Mouse (Mus musculus) limb, embryonic 12.5 days (tissue): Measurements from ENCODE around the gene Irgm2. TPM values are rescaled to one million over a fixed set of nuclear protein-coding genes. Genes with fewer than 3 reads are reported as not detected.

Source experiments
- ATAC-seq: fragments of 200-750 bp; cut with Nextera tagmentation; 2 replicates; pipeline ENCODE4 v1.8.0; 2017; ENCODE audit warnings: low read depth, moderate TSS enrichment; ENCODE audit not compliant: insufficient number of reproducible peaks, insufficient read depth, low FRiP score, low TSS enrichment
- H3K27ac ChIP-seq: fragments of 300-500 bp; sonication (generic); 2 replicates; pipeline ENCODE4 v1.5.1; 2016; ENCODE audit warnings: mild to moderate bottlenecking, moderate library complexity
- H3K27me3 ChIP-seq: fragments of 300-500 bp; sonication (generic); 2 replicates; pipeline ENCODE4 v1.6.1; 2016; ENCODE audit warnings: mild to moderate bottlenecking, moderate library complexity
- H3K36me3 ChIP-seq: fragments of 300-500 bp; sonication (generic); 2 replicates; pipeline ENCODE4 v1.6.1; 2016; ENCODE audit warnings: mild to moderate bottlenecking, moderate library complexity
- H3K4me1 ChIP-seq: fragments of 300-500 bp; sonication (generic); replicated peaks from 2 replicates; pipeline ENCODE4 v1.6.1; 2016
- H3K4me2 ChIP-seq: fragments of 300-500 bp; sonication (generic); 2 replicates; pipeline ENCODE4 v1.6.1; 2016; ENCODE audit warnings: mild to moderate bottlenecking, moderate library complexity
- H3K4me3 ChIP-seq: fragments of 300-500 bp; sonication (generic); replicated peaks from 2 replicates; pipeline ENCODE4 v1.5.1; 2016; ENCODE audit warnings: mild to moderate bottlenecking
- H3K9ac ChIP-seq: fragments of 300-500 bp; sonication (generic); replicated peaks from 2 replicates; pipeline ENCODE4 v1.6.1; 2016; ENCODE audit warnings: mild to moderate bottlenecking, moderate library complexity
- H3K9me3 ChIP-seq: fragments of 300-500 bp; sonication (generic); 2 replicates; pipeline ENCODE4 v1.6.1; 2016; ENCODE audit warnings: mild to moderate bottlenecking, moderate library complexity
- WGBS: fragments of 180-500 bp; shearing (Covaris S2); methylation state at CpG from one replicate; pipeline ENCODE4 v1.1.7; 2016; 5-methylcytosine and 5-hydroxymethylcytosine counted together
- polyA plus RNA-seq: library from polyadenylated mRNA; unstranded; fragments of >200 nt; fragmentation: Nextera tagmentation; extraction: Ambion mirVana; gene quantifications from 2 replicates; pipeline ENCODE4 v1.2.1, GENCODE M21; 2016

The Irgm2 gene
- polyA plus RNA-seq, 1 experiment from 2014 or later = 0.63 TPM

- no peak for ATAC-seq
- Histone ChIP-seq H3K9ac (no peak overlapping the region), H3K4me2 (no peak overlapping the region), H3K27ac (no peak overlapping the region), H3K9me3 (no peaks in the 10 kb centered on the region), H3K27me3 (no peaks in the 10 kb centered on the region), H3K36me3 (no peaks in the 10 kb centered on the region), H3K4me3 (no peak overlapping the region), H3K4me1 (no peaks in the 10 kb centered on the region)
- WGBS = 63% methylated on average over 2 of the region's 2 CpGs
These were observed 64.1 kb downstream of the Irgm2 start for GRCm38 (mm10) chr11:58263516-58263915.

- Histone ChIP-seq H3K4me3 (no peak overlapping the region), H3K4me2 (no peak overlapping the region), H3K27ac (no peak overlapping the region), H3K36me3 (no peaks in the 10 kb centered on the region), H3K27me3 (no peaks in the 10 kb centered on the region), H3K9me3 (no peaks in the 10 kb centered on the region), H3K4me1 (no peaks in the 10 kb centered on the region), H3K9ac (no peak overlapping the region)
- WGBS = 77% methylated on average over 9 of the region's 9 CpGs
- ATAC-seq = no peak
These were observed 65.1 kb downstream of the Irgm2 start for GRCm38 (mm10) chr11:58264546-58264945.

DNA sequence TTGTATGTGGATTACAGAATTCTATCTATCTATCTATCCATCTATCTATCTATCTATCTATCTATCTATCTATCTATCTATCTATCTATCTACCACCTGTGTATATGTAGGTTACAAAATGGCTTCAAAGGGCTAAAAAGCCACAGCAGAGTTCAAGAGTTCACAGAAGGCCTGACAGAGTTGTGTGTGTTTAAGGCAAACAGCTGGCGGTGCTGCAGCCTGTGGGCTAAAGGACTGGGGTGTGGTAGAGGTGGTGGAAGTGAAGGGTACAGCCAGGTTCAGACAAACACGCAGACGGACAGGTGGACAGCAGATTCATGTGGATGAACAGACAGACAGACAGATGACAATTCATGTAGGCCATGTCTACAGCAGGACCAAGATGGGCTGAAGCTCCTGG lies 68.9 kb downstream of the Irgm2 start:
- Histone ChIP-seq H3K9ac (no peak overlapping the region), H3K4me2 (no peak overlapping the region), H3K9me3 (no peaks in the 10 kb centered on the region), H3K27ac (no peak overlapping the region), H3K4me3 (no peak overlapping the region), H3K36me3 (no peaks in the 10 kb centered on the region), H3K27me3 (no peaks in the 10 kb centered on the region), H3K4me1 (no peaks in the 10 kb centered on the region)
- WGBS = 83% methylated on average over 3 of the region's 3 CpGs
- no peak for ATAC-seq

Other genes starting within 250 kb of the Irgm2 start
- 17.6 and 21.7 TPM in 2 replicates for gene Larp1, start 190.6 kb upstream of the Irgm2 start, polyA plus RNA-seq
- gene Gm12248, start 106.5 kb upstream of the Irgm2 start, polyA plus RNA-seq = not detected in 2 replicates
- 106 and 109 TPM in 2 replicates for gene Cnot8, start 95.5 kb upstream of the Irgm2 start, polyA plus RNA-seq
- gene Gemin5, start 31.1 kb upstream of the Irgm2 start, polyA plus RNA-seq = 28.9 and 29.7 TPM in 2 replicates
- gene Mrpl22, start 28.0 kb upstream of the Irgm2 start, polyA plus RNA-seq = 135 and 144 TPM in 2 replicates
- 2.3 and 2.4 TPM in 2 replicates for gene Igtp, start 62 bp upstream of the Irgm2 start, polyA plus RNA-seq
- not detected in 2 replicates for gene 4930438A08Rik, start 75.2 kb downstream of the Irgm2 start, polyA plus RNA-seq
- 28.0 and 29.2 TPM in 2 replicates for gene Zfp692, start 107.5 kb downstream of the Irgm2 start, polyA plus RNA-seq
- 32.1 and 32.3 TPM in 2 replicates for gene Zfp672, start 130.7 kb downstream of the Irgm2 start, polyA plus RNA-seq
- 39.0 and 39.8 TPM in 2 replicates for gene Sh3bp5l, start 131.1 kb downstream of the Irgm2 start, polyA plus RNA-seq
- gene Lypd8, start 179.4 kb downstream of the Irgm2 start, polyA plus RNA-seq = not detected in 2 replicates
- gene 1810065E05Rik, start 221.5 kb downstream of the Irgm2 start, polyA plus RNA-seq = not detected in 2 replicates
- not detected in 2 replicates for gene Gm12253, start 232.9 kb downstream of the Irgm2 start, polyA plus RNA-seq